Mouse (Mus musculus) C2C12 (cell line): ENCODE measurements around the gene Itpripl2.

Source experiments
- CEBPB ChIP-seq: IDR thresholded peaks from one replicate; pipeline ENCODE4 v1.6.1; 2011; ENCODE audit warnings: low read depth, mild to moderate bottlenecking, control low read depth, moderate library complexity
- CTCF ChIP-seq: IDR thresholded peaks from one replicate; pipeline ENCODE4 v1.5.1; 2011; ENCODE audit not compliant: control insufficient read depth, insufficient read depth, insufficient read length
- FOSL1 ChIP-seq: IDR thresholded peaks from one replicate; pipeline ENCODE4 v1.8.0; 2011; ENCODE audit warnings: mild to moderate bottlenecking, low read length; ENCODE audit not compliant: poor library complexity, insufficient read depth, severe bottlenecking
- MAX ChIP-seq: IDR thresholded peaks from one replicate; pipeline ENCODE4 v1.6.1; 2011; ENCODE audit warnings: mild to moderate bottlenecking, control low read depth
- MYOG ChIP-seq: IDR thresholded peaks from one replicate; pipeline ENCODE4 v1.6.1; 2011; ENCODE audit not compliant: control insufficient read depth, insufficient read length; ENCODE audit errors: extremely low read depth
- USF1 ChIP-seq: IDR thresholded peaks from one replicate; pipeline ENCODE4 v1.6.1; 2011; ENCODE audit warnings: low read depth, mild to moderate bottlenecking, control low read depth, moderate library complexity

DNA sequence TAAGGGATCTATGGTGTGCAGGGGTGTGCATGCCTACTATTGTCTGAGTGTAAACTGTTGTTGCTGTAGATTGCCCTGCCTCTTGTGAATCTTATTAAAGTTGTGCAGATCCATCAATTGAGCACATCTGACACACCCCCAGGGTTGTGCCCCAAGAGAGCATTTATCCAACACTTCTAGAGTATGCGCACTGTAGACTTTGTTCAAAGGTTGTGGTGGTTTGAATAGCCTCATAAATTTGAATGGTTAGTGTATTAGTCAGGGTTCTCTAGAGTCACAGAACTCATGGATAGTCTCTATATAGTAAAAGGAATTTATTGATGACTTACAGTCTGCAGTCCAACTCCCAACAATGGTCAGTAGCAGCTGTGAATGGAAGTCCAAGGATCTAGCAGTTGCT, 18.9 kb downstream of the Itpripl2 start:
- TF ChIP-seq CTCF (no peak), MYOG (no peak), FOSL1 (no peak), USF1 (no peak), CEBPB (no peak), MAX (no peak)
